Mouse (Mus musculus) C2C12 (cell line): ENCODE measurements around the gene Iars2. TPM values are rescaled to one million over a fixed set of nuclear protein-coding genes. Genes with fewer than 3 reads are reported as not detected.

ENCODE experiments used
- H3K27me3 ChIP-seq: one replicate; pipeline ENCODE4 v1.6.1; 2011; ENCODE audit not compliant: control insufficient read depth, insufficient read depth, insufficient read length
- H3K36me3 ChIP-seq: one replicate; pipeline ENCODE4 v1.6.1; 2011; ENCODE audit not compliant: control insufficient read depth, insufficient read depth
- H3K4me3 ChIP-seq: one replicate; pipeline ENCODE4 v1.5.1; 2011; ENCODE audit warnings: mild to moderate bottlenecking, control low read depth; ENCODE audit not compliant: poor library complexity, insufficient read depth, severe bottlenecking
- H3K79me2 ChIP-seq: one replicate; pipeline ENCODE4 v1.6.1; 2011; ENCODE audit not compliant: control insufficient read depth, insufficient read depth
- H3K79me3 ChIP-seq: one replicate; pipeline ENCODE4 v1.6.1; 2011; ENCODE audit warnings: low read depth, control low read depth
- H3ac ChIP-seq: one replicate; pipeline ENCODE3; 2011; ENCODE audit warnings: low read depth; ENCODE audit not compliant: control insufficient read depth, insufficient read length
- CEBPB ChIP-seq: IDR thresholded peaks from one replicate; pipeline ENCODE4 v1.6.1; 2011; ENCODE audit warnings: low read depth, mild to moderate bottlenecking, control low read depth, moderate library complexity
- CTCF ChIP-seq: IDR thresholded peaks from one replicate; pipeline ENCODE4 v1.5.1; 2011; ENCODE audit not compliant: control insufficient read depth, insufficient read depth, insufficient read length
- FOSL1 ChIP-seq: IDR thresholded peaks from one replicate; pipeline ENCODE4 v1.8.0; 2011; ENCODE audit warnings: mild to moderate bottlenecking, low read length; ENCODE audit not compliant: poor library complexity, insufficient read depth, severe bottlenecking
- MAX ChIP-seq: IDR thresholded peaks from one replicate; pipeline ENCODE4 v1.6.1; 2011; ENCODE audit warnings: mild to moderate bottlenecking, control low read depth
- MYOD1 ChIP-seq: IDR thresholded peaks from one replicate; pipeline ENCODE4 v1.6.1; 2011; ENCODE audit warnings: low read depth; ENCODE audit not compliant: control insufficient read depth, insufficient read length
- MYOG ChIP-seq: IDR thresholded peaks from one replicate; pipeline ENCODE4 v1.6.1; 2011; ENCODE audit not compliant: control insufficient read depth, insufficient read length; ENCODE audit errors: extremely low read depth
- USF1 ChIP-seq: IDR thresholded peaks from one replicate; pipeline ENCODE4 v1.6.1; 2011; ENCODE audit warnings: low read depth, mild to moderate bottlenecking, control low read depth, moderate library complexity
- polyA plus RNA-seq: library from polyadenylated mRNA; unstranded; fragments of >200 nt; fragmentation: generic; extraction: Trizol; gene quantifications from one replicate; pipeline ENCODE4 v1.2.1, GENCODE M21; 2012; ENCODE audit warnings: missing spikeins

Gene Iars2
- polyA plus RNA-seq, 1 experiment: 18.4 TPM

- Histone ChIP-seq H3K79me2 (no peaks in the 10 kb centered on the region), H3K79me3 (no peaks in the 10 kb centered on the region), H3ac (no peak overlapping the region), H3K27me3 (no peaks in the 10 kb centered on the region), H3K36me3 (peaks cover 32% of the 10 kb centered on the region), H3K4me3 (no peak overlapping the region)
- no peak for TF ChIP-seq MYOG
- TF ChIP-seq MAX: no peak
- TF ChIP-seq USF1: no peak
Observed at GRCm38 (mm10) chr1:185353351-185353750, 24.2 kb upstream of the Iars2 start.

DNA sequence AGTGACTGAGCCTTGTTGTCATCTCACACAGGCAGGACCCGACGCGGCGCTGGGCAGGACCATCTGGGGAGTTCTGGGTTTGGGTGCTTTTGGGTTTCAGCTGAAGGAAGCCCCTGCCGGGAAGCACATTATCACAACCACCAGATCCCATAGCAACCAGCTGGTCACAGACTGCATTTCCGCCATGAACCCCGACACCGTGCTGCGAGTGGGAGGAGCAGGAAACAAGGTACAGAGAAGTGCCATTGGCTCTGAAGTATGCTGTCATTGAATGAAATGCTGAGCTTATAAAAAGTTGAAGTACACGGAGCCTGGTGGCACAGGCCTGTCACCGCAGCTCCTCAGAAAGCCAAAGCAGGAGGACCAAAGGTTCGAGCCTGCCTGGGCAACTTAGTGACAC lies 23.0 kb upstream of the Iars2 start:
- Histone ChIP-seq H3K27me3 (no peaks in the 10 kb centered on the region), H3K4me3 (no peak overlapping the region), H3ac (peak overlapping the region; percentile 12), H3K79me2 (no peaks in the 10 kb centered on the region), H3K36me3 (peaks cover 24% of the 10 kb centered on the region), H3K79me3 (no peaks in the 10 kb centered on the region)
- TF ChIP-seq MYOD1 (no peak), CEBPB (no peak), FOSL1 (no peak), MAX (no peak), MYOG (no peak), CTCF (no peak), USF1 (no peak)

DNA sequence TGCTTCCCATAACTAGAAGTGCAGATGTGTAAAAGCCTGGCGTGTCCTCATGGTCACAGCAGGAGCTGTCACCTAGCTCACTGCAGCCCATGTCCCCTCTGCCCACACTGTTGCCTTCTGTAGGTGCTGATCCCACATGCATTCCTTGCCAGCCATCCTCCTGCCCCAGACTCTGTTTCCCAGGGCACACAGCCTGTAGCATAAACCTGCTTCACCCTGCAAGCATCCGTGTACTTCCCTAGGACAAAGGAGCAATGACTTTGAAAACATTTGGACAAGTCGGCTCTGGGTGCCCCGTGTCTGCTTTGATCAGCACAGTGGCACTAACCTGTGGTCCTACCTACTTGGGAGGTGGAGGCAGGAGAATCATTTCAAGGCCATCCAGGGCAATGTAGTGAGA lies 21.4 kb upstream of the Iars2 start:
- no peak overlapping the region for H3K4me3 ChIP-seq
- TF ChIP-seq MYOD1 (no peak), CTCF (no peak), MYOG (no peak), FOSL1 (no peak), CEBPB (no peak), USF1 (no peak), MAX (no peak)
- no peaks in the 10 kb centered on the region for H3K79me3 ChIP-seq
- H3K79me2 ChIP-seq: no peaks in the 10 kb centered on the region
- no peaks in the 10 kb centered on the region for H3K27me3 ChIP-seq
- H3ac ChIP-seq: no peak overlapping the region
- peaks cover 28% of the 10 kb centered on the region for H3K36me3 ChIP-seq

DNA sequence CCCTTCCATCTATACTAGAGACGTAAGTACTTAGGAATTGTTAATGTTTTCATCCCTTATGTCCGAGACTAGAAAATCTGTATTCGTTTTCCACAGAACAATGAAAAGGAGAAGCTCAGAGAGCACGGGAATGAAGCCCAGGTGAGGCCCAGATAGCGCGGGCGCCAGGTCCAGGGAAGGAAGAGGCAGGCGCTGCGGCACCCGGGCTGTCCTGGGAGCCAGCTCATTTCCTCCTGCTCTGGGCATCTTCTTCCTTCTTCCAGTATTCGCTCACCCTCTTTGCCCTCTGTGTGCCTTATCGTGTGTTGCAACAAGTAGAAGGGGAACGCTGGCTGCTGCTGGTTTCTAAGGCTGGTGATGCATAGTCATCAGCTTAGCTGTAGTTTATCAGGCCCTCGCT lies 20.5 kb upstream of the Iars2 start:
- Histone ChIP-seq H3K79me3 (no peaks in the 10 kb centered on the region), H3K79me2 (no peaks in the 10 kb centered on the region), H3K36me3 (peaks cover 28% of the 10 kb centered on the region), H3K4me3 (no peak overlapping the region), H3ac (no peak overlapping the region), H3K27me3 (no peaks in the 10 kb centered on the region)
- TF ChIP-seq FOSL1 (no peak), MYOG (no peak), USF1 (no peak), MAX (no peak), CEBPB (no peak), CTCF (no peak), MYOD1 (no peak)

GRCm38 (mm10) chr1:185346188-185346587 lies 17.0 kb upstream of the Iars2 start:
- Histone ChIP-seq H3K27me3 (no peaks in the 10 kb centered on the region), H3ac (no peak overlapping the region), H3K36me3 (peaks cover 31% of the 10 kb centered on the region), H3K79me3 (no peaks in the 10 kb centered on the region), H3K79me2 (no peaks in the 10 kb centered on the region), H3K4me3 (no peak overlapping the region)
- no peak for TF ChIP-seq CTCF
- no peak for TF ChIP-seq FOSL1
- no peak for TF ChIP-seq CEBPB
- no peak for TF ChIP-seq MYOD1
- TF ChIP-seq MAX: no peak
- TF ChIP-seq MYOG: no peak
- no peak for TF ChIP-seq USF1

- Histone ChIP-seq H3ac (no peak overlapping the region), H3K27me3 (no peaks in the 10 kb centered on the region), H3K79me2 (no peaks in the 10 kb centered on the region), H3K4me3 (no peak overlapping the region), H3K36me3 (peaks cover 19% of the 10 kb centered on the region), H3K79me3 (no peaks in the 10 kb centered on the region)
- TF ChIP-seq CEBPB (no peak), CTCF (peak; percentile 1), USF1 (no peak), MYOG (no peak)
Observed at GRCm38 (mm10) chr1:185343422-185343821, 14.2 kb upstream of the Iars2 start.

DNA sequence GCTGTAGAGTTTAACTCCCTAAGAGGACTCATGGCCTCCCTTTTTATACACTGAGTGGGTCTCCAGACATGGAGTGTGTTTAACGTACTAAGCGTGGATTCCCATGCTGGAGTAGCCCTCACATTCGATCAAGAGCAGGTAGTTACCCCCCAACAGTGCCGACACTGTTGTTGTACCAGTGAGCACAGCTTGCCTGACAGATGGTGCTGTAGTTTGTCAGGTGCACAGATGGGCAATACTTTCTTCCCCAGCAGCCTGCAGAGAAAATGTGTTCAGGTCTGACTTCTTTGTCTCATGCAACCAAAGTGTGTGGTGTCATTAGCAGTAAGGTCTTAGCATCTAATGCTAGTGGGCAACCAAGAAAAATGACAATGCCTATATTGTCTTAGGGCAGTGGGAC lies 13.2 kb upstream of the Iars2 start:
- TF ChIP-seq CEBPB (no peak), CTCF (no peak), MAX (no peak), FOSL1 (no peak), MYOG (no peak), USF1 (no peak), MYOD1 (no peak)
- H3ac ChIP-seq: no peak overlapping the region
- peaks cover 3% of the 10 kb centered on the region for H3K79me3 ChIP-seq
- H3K36me3 ChIP-seq: peaks cover 22% of the 10 kb centered on the region
- no peaks in the 10 kb centered on the region for H3K27me3 ChIP-seq
- no peak overlapping the region for H3K4me3 ChIP-seq
- no peaks in the 10 kb centered on the region for H3K79me2 ChIP-seq
